Mouse (Mus musculus) gastrocnemius, postnatal 10 days (tissue): ENCODE data around the gene Zfp512. TPM values are rescaled to one million over a fixed set of nuclear protein-coding genes. Genes with fewer than 3 reads are reported as not detected.
A peak's percentile ranks its signal among the peaks of the same experiment; 100 is the strongest.
"Not testable (repeated sequence)": the region's sequence is repeated elsewhere in the genome, so short reads cannot be mapped to it uniquely, and the experiment has no call there.

Source experiments
- DNase-seq: peaks from one replicate; pipeline ENCODE4 v3.0.0; 2021; ENCODE audit warnings: mixed read lengths
- long read RNA-seq, 2 experiments: library from polyadenylated mRNA; stranded (forward); transcript quantifications; one replicate each; pipeline ENCODE4 v2.0.0; 2021
- total RNA-seq, 2 experiments: library from RNA; stranded (reverse); gene quantifications; 2 replicates each; pipeline ENCODE4 v1.2.3; 2021

Zfp512 gene
- total RNA-seq = 10 to 100 TPM; 12.4 to 17.4 TPM
- long read RNA-seq, experiment 1, transcript Zfp512-201 (14 exons, 3,299 nt) = major isoform, 15 of 37 reads
- long read RNA-seq, experiment 1, partial matches to known transcripts = 8 of 37 reads
- long read RNA-seq, experiment 1, other reads (novel, unspliced or antisense) = 12 of 37 reads
- long read RNA-seq, experiment 2, transcript Zfp512-201 (14 exons, 3,299 nt) = major isoform, 13 of 28 reads
- long read RNA-seq, experiment 2, partial matches to known transcripts = 0 of 28 reads
- long read RNA-seq, experiment 2, other reads (novel, unspliced or antisense) = 15 of 28 reads

- DNase-seq = peak; percentile 82
Observed at GRCm38 (mm10) chr5:31451878-31452561, at the start of gene Zfp512. TSS of gene Zfp512 (plus strand) at chr5:31452431.

GRCm38 (mm10) chr5:31434727-31435126, 17.5 kb upstream of the Zfp512 start:
- DNase-seq = not testable (repeated sequence)

GRCm38 (mm10) chr5:31451336-31451735, 895 bp upstream of the Zfp512 start:
- DNase-seq = no peak

- no peak for DNase-seq
Observed at GRCm38 (mm10) chr5:31452562-31452878, 289 bp downstream of the Zfp512 start.

GRCm38 (mm10) chr5:31452886-31453410, 717 bp downstream of the Zfp512 start:
- no peak for DNase-seq

- no peak for DNase-seq
Observed at GRCm38 (mm10) chr5:31467798-31468197, 15.6 kb downstream of the Zfp512 start.

GRCm38 (mm10) chr5:31469711-31470110, 17.5 kb downstream of the Zfp512 start:
- no peak for DNase-seq

GRCm38 (mm10) chr5:31470334-31470733, 18.1 kb downstream of the Zfp512 start:
- DNase-seq = peak; percentile 67

GRCm38 (mm10) chr5:31480536-31480935, 28.3 kb downstream of the Zfp512 start:
- DNase-seq = no peak

- no peak for DNase-seq
Observed at GRCm38 (mm10) chr5:31485440-31485839, 33.2 kb downstream of the Zfp512 start, which contains the start of gene 4930548H24Rik. TSS of gene 4930548H24Rik (plus strand) at chr5:31485740.

GRCm38 (mm10) chr5:31487889-31488288, 35.7 kb downstream of the Zfp512 start:
- DNase-seq = no peak

GRCm38 (mm10) chr5:31489116-31489769, 37.0 kb downstream of the Zfp512 start:
- DNase-seq = no peak

GRCm38 (mm10) chr5:31492031-31492430, 39.8 kb downstream of the Zfp512 start:
- DNase-seq = no peak

- peak; percentile 85 for DNase-seq
Observed at GRCm38 (mm10) chr5:31494513-31495297, 42.5 kb downstream of the Zfp512 start, which contains the start of gene Gpn1. TSS of gene Gpn1 (plus strand) at chr5:31494741.

GRCm38 (mm10) chr5:31504843-31505242, 52.6 kb downstream of the Zfp512 start:
- no peak for DNase-seq

GRCm38 (mm10) chr5:31512481-31512880, 60.2 kb downstream of the Zfp512 start:
- DNase-seq = no peak

- no peak for DNase-seq
Observed at GRCm38 (mm10) chr5:31520556-31520955, 68.3 kb downstream of the Zfp512 start.

- peak; percentile 73 for DNase-seq
Observed at GRCm38 (mm10) chr5:31526354-31527116, 74.3 kb downstream of the Zfp512 start, which contains the start of gene Slc4a1ap. TSS of gene Slc4a1ap (plus strand) at chr5:31526995.

GRCm38 (mm10) chr5:31527117-31527680, 75.0 kb downstream of the Zfp512 start:
- DNase-seq = no peak

GRCm38 (mm10) chr5:31527707-31528106, 75.5 kb downstream of the Zfp512 start, which contains the start of gene Supt7l:
TSS of gene Supt7l (minus strand) at chr5:31527807.
- DNase-seq = not testable (repeated sequence)

- DNase-seq = no peak
Observed at GRCm38 (mm10) chr5:31528560-31528959, 76.3 kb downstream of the Zfp512 start.
